Mouse (Mus musculus): ENCODE measurements around the gene Arid3b. TPM values are rescaled to one million over a fixed set of nuclear protein-coding genes. Genes with fewer than 3 reads are reported as not detected.

Arid3b gene
- polyA plus RNA-seq, 1 experiment from 2014 or later = 11.3 TPM

DNA sequence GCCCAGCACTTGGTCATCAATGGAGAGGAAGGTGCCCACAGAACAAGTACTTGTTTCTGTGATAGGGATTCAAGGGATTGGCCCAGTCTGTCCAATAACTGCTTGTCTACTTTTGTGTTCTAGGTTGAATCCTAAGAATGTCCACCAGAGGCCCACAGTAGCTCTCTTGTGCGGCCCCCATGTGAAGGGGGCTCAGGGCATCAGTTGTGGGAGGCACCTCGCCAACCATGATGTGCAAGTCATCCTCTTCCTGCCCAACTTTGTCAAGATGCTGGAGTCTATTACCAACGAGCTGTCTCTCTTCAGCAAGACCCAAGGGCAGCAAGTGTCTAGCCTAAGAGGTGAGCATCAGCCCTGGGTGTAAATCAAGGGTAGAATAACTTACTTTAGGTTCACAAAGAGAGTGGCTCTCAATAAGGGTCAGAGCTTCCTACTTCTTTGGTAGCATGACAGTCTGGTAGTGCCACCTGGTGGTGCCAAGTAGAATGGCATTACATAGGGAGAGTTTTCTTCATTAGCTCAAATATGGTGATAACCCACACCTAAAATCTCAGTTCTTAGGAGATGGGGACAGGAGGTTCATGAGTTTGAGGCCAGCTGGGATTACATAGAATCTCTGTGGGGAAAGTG is 92.0 kb downstream of the Arid3b start:
- no peak overlapping the region for H3K27ac ChIP-seq (replicated peaks)
- peaks cover 91% of the 10 kb centered on the region for H3K36me3 ChIP-seq

More for the DNA sequence above, 92.0 kb downstream of the Arid3b start:
- Histone ChIP-seq H3K4me2 (no peak overlapping the region), H3K4me1 (0 out of 2 replicates have a peak, but pooled peaks cover 6% of the 10 kb centered on the region), H3K9ac (no peak overlapping the region), H3K4me3 (no peak overlapping the region), H3K9me3 (no peaks in the 10 kb centered on the region), H3K27me3 (replicated peaks) (no peaks in the 10 kb centered on the region)
- no peak for ATAC-seq (ENCODE audit: extremely low read depth, insufficient number of reproducible peaks, low FRiP score, low TSS enrichment)
- WGBS = 65% methylated on average over 3 of the region's 3 CpGs

Other genes starting within 250 kb of the Arid3b start
- gene Ulk3, start 247.3 kb downstream of the Arid3b start, polyA plus RNA-seq (2015; fragmentation: Nextera tagmentation; extraction: Ambion mirVana) = 14.6 and 17.1 TPM in 2 replicates
- not detected in 2 replicates for gene Cplx3, start 230.5 kb downstream of the Arid3b start, polyA plus RNA-seq (2015; fragmentation: Nextera tagmentation; extraction: Ambion mirVana)
- not detected in 2 replicates for gene Lman1l, start 216.0 kb downstream of the Arid3b start, polyA plus RNA-seq (2015; fragmentation: Nextera tagmentation; extraction: Ambion mirVana)
- gene Csk, start 183.2 kb downstream of the Arid3b start, polyA plus RNA-seq (2015; fragmentation: Nextera tagmentation; extraction: Ambion mirVana) = 16.3 and 17.2 TPM in 2 replicates
- not detected in 2 replicates for gene Cyp1a2, start 153.1 kb downstream of the Arid3b start, polyA plus RNA-seq (2015; fragmentation: Nextera tagmentation; extraction: Ambion mirVana)
- gene Cyp1a1, start 148.9 kb downstream of the Arid3b start, polyA plus RNA-seq (2015; fragmentation: Nextera tagmentation; extraction: Ambion mirVana) = not detected in 2 replicates
- gene Edc3, start 128.3 kb downstream of the Arid3b start, polyA plus RNA-seq (2015; fragmentation: Nextera tagmentation; extraction: Ambion mirVana) = 16.2 and 17.5 TPM in 2 replicates
- 56.1 and 57.1 TPM in 2 replicates for gene Clk3, start 70.9 kb downstream of the Arid3b start, polyA plus RNA-seq (2015; fragmentation: Nextera tagmentation; extraction: Ambion mirVana)
- 104 and 106 TPM in 2 replicates for gene Ubl7, start 74.2 kb upstream of the Arid3b start, polyA plus RNA-seq (2015; fragmentation: Nextera tagmentation; extraction: Ambion mirVana)
- 0.13 and 0.38 TPM in 2 replicates for gene Sema7a, start 103.3 kb upstream of the Arid3b start, polyA plus RNA-seq (2015; fragmentation: Nextera tagmentation; extraction: Ambion mirVana)
- 0.09 and 0.23 TPM in 2 replicates for gene Cyp11a1, start 169.6 kb upstream of the Arid3b start, polyA plus RNA-seq (2015; fragmentation: Nextera tagmentation; extraction: Ambion mirVana)
- 0.78 and 1.8 TPM in 2 replicates for gene Stra6, start 227.0 kb upstream of the Arid3b start, polyA plus RNA-seq (2015; fragmentation: Nextera tagmentation; extraction: Ambion mirVana)